Mouse (Mus musculus) heart, embryonic 10.5 days (tissue): ENCODE results near the gene Arpc3. TPM values are rescaled to one million over a fixed set of nuclear protein-coding genes. Genes with fewer than 3 reads are reported as not detected.
A peak's percentile ranks its signal among the peaks of the same experiment; 100 is the strongest.

Source experiments
- DNase-seq: peaks from one replicate; pipeline ENCODE4 v3.0.0-alpha.2; 2017; ENCODE audit warnings: low spot score
- H3K27ac ChIP-seq: fragments of 300-500 bp; sonication (generic); 2 replicates; pipeline ENCODE4 v1.5.1; 2016; ENCODE audit warnings: mild to moderate bottlenecking
- H3K27me3 ChIP-seq: fragments of 300-500 bp; sonication (generic); 2 replicates; pipeline ENCODE4 v1.6.1; 2016; ENCODE audit warnings: mild to moderate bottlenecking; ENCODE audit not compliant: poor library complexity, insufficient read depth, severe bottlenecking
- H3K36me3 ChIP-seq: fragments of 300-500 bp; sonication (generic); 2 replicates; pipeline ENCODE4 v1.6.1; 2016; ENCODE audit warnings: mild to moderate bottlenecking, moderate library complexity
- H3K4me1 ChIP-seq: fragments of 300-500 bp; sonication (generic); 2 replicates; pipeline ENCODE4 v1.6.1; 2016; ENCODE audit warnings: mild to moderate bottlenecking
- H3K4me3 ChIP-seq: fragments of 300-500 bp; sonication (generic); 2 replicates; pipeline ENCODE4 v1.5.1; 2016; ENCODE audit warnings: mild to moderate bottlenecking, moderate library complexity
- H3K9me3 ChIP-seq: fragments of 300-500 bp; sonication (generic); 2 replicates; pipeline ENCODE4 v1.6.1; 2016; ENCODE audit warnings: mild to moderate bottlenecking, moderate library complexity
- WGBS: fragments of 180-500 bp; shearing (Covaris S2); methylation state at CpG from one replicate; pipeline ENCODE4 v1.1.7; 2016; 5-methylcytosine and 5-hydroxymethylcytosine counted together
- polyA plus RNA-seq: library from polyadenylated mRNA; unstranded; fragments of >200 nt; fragmentation: Nextera tagmentation; extraction: Ambion mirVana; gene quantifications from 2 replicates; pipeline ENCODE4 v1.2.1, GENCODE M21; 2016

Gene Arpc3
- 82.8 and 108 TPM in 2 replicates for polyA plus RNA-seq

DNA sequence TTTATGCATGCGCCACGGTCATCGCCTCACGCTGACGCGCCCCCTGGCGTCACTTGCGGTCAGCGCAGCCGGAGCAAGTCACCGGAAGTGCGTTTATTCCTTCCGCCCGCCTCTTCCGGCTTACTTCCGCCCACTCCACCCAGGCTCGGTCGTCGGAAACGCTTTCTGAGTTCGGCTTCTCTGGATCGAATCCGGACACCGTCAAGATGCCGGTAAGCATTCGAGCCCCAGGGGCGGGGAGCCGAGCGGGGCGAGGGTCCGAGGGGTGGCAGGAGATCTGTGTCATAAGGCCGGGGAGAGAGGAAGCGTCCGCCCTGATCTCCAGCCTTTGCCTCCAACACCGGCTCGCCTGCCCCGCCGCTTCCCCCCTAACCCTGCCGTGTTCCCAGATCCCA is at the start of gene Arpc3:
Gene Arpc3 (plus strand): TSS at position 93 of the 395 bp plus-strand sequence.
- Histone ChIP-seq H3K36me3 (peaks cover 14% of the 10 kb centered on the region), H3K9me3 (no peaks in the 10 kb centered on the region), H3K4me1 (peaks cover 9% of the 10 kb centered on the region), H3K4me3 (peak within 1 kb of the TSS; percentile 96), H3K27me3 (no peaks in the 10 kb centered on the region), H3K27ac (peak within 1 kb of the TSS; percentile 90)
- peak; percentile 90 for DNase-seq
- WGBS: under 1% methylated on average over 39 of the region's 39 CpGs

DNA sequence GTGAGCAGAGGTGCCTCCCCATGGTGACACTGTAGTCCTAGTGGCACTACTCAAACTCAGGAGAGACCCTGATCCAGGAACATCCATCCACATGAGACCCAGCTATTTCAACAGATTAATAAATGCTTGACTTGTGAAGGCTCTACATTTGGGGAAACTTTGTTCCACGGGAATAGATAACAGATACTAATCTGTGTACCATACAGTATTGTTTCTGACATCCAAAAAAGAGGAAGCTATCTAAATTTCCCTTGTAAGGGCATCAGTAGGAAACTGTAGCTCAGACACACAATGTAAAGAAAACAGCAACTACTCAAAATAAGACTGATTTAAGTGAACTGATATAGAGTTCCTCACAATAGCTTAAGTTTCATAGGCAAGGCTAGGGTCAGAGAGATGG is 48.8 kb upstream of the Arpc3 start:
- Histone ChIP-seq H3K4me1 (peaks cover 2% of the 10 kb centered on the region; the same call in 1 of the 2 replicates), H3K9me3 (no peaks in the 10 kb centered on the region), H3K36me3 (no peaks in the 10 kb centered on the region), H3K27me3 (no peaks in the 10 kb centered on the region), H3K27ac (no peak overlapping the region), H3K4me3 (no peak overlapping the region)
- 67% methylated on average over 1 of the region's 1 CpGs for WGBS
- DNase-seq: no peak

DNA sequence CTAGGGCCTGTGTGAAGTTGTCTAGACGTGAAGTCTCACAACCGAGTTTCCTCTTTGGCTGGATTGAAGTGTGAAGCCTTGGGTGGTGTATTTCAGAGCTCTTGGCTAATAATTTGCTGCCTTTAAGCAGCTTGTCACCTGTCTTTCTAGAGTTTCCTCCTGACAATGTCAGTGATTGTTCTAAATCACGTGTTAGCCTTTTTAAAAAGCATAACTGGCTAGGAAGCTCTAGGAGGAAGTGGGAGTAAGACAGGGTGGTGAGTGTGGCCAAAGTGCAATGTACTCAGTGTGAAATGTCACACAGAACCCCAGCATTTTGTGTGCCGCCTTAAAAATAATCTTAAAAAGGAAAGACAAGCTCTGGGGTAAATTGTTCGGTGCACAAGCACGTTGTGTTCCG is 47.9 kb upstream of the Arpc3 start:
- WGBS: 52% methylated on average over 7 of the region's 7 CpGs
- H3K4me3 ChIP-seq: no peak overlapping the region
- H3K9me3 ChIP-seq: no peaks in the 10 kb centered on the region
- no peak for DNase-seq
- H3K36me3 ChIP-seq: no peaks in the 10 kb centered on the region
- H3K4me1 ChIP-seq: peaks cover 2% of the 10 kb centered on the region; the same call in 1 of the 2 replicates
- H3K27ac ChIP-seq: no peak overlapping the region
- no peaks in the 10 kb centered on the region for H3K27me3 ChIP-seq

DNA sequence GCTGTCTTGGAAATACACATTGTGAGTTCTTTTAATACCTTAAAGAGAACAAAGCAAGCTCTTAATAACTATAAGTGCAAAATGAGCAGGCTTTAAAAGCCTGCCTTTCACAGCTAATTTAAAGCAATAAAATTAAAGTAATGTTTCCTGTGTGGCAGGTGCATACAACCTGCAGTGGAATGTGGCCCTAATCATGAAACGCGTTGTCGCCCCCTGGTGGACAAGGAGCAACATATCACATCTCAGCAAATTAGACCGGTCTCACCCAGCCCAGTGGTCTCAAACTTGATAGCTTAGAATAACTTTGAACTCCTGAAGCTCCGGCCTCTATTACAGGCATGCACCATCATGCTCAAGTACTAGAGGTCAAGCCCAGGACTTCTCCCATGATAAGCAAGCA is 47.4 kb upstream of the Arpc3 start:
- 6% methylated on average over 5 of the region's 5 CpGs for WGBS
- peaks cover 2% of the 10 kb centered on the region; the same call in 1 of the 2 replicates for H3K4me1 ChIP-seq

DNA sequence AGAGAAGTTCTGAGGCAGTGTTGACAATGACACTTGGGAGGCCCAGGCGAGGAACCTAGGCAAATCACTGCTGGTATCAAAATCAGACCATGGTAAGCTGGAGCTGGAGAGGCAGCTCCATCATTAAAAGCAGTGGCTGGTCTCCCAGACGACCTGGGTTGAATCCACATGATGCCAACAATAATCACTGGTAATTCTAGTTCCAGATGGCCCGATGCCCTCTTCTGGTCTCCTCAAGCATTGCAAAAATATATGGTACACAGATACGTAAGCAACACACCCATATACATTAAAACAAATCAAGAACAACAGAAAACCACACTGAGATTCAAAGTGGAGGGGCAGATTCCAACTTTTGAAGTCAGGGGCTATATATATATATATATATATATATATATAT is 45.9 kb upstream of the Arpc3 start:
- WGBS: 76% methylated on average over 4 of the region's 4 CpGs
- H3K4me3 ChIP-seq: no peak overlapping the region

More for the DNA sequence above, 47.4 kb upstream of the Arpc3 start:
- Histone ChIP-seq H3K4me3 (no peak overlapping the region), H3K27ac (no peak overlapping the region), H3K9me3 (no peaks in the 10 kb centered on the region), H3K27me3 (no peaks in the 10 kb centered on the region), H3K36me3 (no peaks in the 10 kb centered on the region)
- peak; percentile 90 for DNase-seq

DNA sequence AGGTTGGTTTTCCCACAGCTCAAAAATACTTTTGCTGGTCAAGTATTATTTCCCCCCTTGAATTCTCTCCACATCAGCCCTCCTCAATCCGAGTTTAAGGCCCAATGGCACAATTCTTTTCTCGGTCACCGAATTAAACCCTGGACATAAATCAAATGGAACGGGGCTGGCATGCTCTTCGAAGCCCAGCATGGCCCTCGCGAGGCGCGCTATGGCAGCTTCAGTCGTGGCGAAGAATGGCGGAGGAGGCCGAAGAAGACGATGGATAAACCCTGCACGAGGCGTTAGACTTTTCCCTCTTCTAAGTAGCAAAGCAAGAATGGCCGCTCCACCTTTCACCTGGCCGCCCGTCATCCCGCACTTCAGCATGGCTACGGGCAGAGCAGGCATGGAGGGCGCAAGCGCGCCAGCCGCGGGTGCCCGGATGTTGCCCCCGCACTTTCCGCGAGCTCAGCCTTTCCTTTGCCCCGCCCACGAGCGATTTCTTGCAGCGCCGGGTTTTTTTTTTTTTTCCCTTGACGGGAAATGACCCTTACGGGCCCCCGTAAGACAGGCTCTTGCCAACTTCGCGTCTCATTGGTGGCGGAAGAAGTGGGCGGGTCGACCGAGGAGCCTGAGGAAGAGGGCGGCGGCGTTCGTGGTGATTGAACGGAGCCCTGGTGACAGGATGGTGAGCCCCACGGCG is 37.7 kb upstream of the Arpc3 start, which contains the start of the genes Rad9b and Vps29:
Gene Rad9b (minus strand): TSS at position 427 of the 685 bp plus-strand sequence.
Gene Vps29 (plus strand): TSS at position 563 of the 685 bp plus-strand sequence.
- Histone ChIP-seq H3K36me3 (peaks cover 10% of the 10 kb centered on the region), H3K4me1 (peaks cover 13% of the 10 kb centered on the region), H3K9me3 (no peaks in the 10 kb centered on the region), H3K4me3 (peak within 1 kb of the TSS; percentile 95), H3K27ac (peak within 1 kb of the TSS; percentile 96), H3K27me3 (no peaks in the 10 kb centered on the region)
- peak; percentile 99 for DNase-seq
- 2% methylated on average over 51 of the region's 51 CpGs for whole genome bisulfite sequencing

More for the DNA sequence above, 45.9 kb upstream of the Arpc3 start:
- no peaks in the 10 kb centered on the region for H3K27me3 ChIP-seq
- H3K9me3 ChIP-seq: no peaks in the 10 kb centered on the region
- DNase-seq: no peak
- H3K36me3 ChIP-seq: no peaks in the 10 kb centered on the region
- H3K4me1 ChIP-seq: peaks cover 2% of the 10 kb centered on the region; the same call in 1 of the 2 replicates
- no peak overlapping the region for H3K27ac ChIP-seq

DNA sequence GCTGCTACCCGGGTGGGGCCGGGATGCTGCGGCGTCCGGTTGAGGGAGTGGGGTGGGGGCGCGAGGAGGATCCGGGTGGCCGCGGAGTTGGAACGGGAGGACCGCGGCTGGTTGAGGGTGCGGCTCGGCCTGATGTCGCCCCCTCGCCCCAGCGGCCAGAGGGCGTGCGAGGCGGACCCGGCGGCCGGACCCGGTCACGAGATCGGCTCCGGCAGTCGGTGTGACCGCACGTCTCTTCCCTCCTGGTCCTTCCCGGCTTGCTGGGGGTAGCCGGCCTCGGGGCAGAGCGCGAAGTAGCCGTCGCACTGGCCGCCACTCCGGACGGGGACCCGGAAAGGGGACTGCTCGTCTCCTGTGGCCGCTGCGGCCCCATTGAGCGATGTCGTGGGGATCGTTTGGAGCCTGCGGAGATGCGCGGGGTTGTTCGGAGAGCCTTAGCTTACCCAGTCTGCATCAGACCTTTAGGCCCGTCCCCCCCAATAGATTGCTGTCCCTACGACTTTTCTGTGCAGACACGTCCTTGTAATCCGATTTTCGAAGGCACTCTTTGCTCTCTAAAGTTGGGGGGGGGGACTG is 37.1 kb upstream of the Arpc3 start:
- WGBS: under 1% methylated on average over 55 of the region's 57 CpGs
- H3K27me3 ChIP-seq: no peaks in the 10 kb centered on the region

DNA sequence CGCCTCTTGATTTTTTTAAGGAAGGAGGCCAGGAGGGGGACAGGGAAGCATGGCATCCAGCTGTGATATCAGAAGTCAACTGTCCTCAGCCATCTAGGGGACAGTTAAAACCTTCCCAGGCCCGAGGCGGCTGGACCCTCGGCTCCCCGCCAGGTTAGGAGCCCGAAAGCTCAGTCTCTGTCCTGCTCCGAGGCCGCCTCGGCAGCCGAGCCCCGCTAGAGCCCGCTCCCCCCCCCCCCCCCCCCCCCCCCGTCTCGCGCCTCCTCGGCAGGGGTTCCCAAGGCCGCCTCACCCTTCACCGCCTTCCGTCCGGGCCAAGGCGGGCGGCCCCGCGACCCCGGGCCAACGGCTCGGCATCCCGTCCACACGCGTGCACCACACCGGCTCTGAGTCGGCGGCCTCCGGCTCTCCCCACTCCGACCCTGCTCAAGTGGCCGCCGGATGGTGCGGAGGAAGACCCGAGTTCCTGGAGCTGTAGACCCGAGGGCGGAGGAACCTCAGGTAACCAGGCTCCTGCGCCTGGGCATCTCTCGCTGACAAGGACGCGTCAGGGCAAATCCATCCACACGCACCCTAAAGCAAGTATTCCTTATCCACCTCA is 20.0 kb upstream of the Arpc3 start, which contains the start of gene Gpn3:
Gene Gpn3 (plus strand): TSS at position 286 of the 601 bp plus-strand sequence.
- Histone ChIP-seq H3K4me3 (peak within 1 kb of the TSS; percentile 92), H3K9me3 (no peaks in the 10 kb centered on the region), H3K27me3 (no peaks in the 10 kb centered on the region), H3K36me3 (peaks cover 53% of the 10 kb centered on the region), H3K4me1 (peaks cover 17% of the 10 kb centered on the region), H3K27ac (peak within 1 kb of the TSS; percentile 94)
- under 1% methylated on average over 35 of the region's 46 CpGs for WGBS
- DNase-seq: no peak

More for the DNA sequence above, 37.1 kb upstream of the Arpc3 start:
- H3K36me3 ChIP-seq: peaks cover 15% of the 10 kb centered on the region
- no peak for DNase-seq
- H3K27ac ChIP-seq: peak overlapping the region; percentile 96
- peak overlapping the region; percentile 95 for H3K4me3 ChIP-seq
- H3K9me3 ChIP-seq: no peaks in the 10 kb centered on the region
- H3K4me1 ChIP-seq: peaks cover 13% of the 10 kb centered on the region

DNA sequence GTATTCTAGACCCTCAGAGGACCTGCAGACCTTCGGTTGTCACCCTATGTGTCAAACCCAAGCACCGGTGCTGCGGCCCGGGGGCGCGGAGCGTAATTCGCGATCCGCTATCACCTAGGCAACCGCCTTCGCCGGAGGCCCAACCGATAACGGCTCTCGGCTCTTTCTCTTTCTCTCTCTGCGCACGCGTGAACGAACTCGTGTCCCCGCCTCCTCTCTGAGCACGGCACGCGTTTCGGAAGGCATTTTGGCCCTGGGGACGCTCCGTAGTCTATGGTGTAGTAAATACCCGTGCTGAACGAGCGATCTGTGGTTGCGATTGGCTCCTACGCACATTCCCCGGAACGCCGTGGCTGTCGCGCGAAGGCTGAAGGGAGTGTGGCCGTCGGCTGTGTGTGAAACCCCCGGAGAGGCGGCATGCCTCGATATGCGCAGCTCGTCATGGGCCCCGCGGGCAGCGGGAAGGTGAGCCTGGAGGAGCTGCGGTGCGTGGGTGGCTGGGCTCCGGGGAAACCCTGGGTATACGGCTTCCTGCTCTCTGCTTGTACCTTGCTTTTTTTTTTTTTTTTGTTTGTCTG is 19.4 kb upstream of the Arpc3 start, which contains the start of gene Fam216a:
Gene Fam216a (minus strand): TSS at position 173 of the 578 bp plus-strand sequence.
- under 1% methylated on average over 53 of the region's 53 CpGs for WGBS
- peak within 1 kb of the TSS; percentile 92 for H3K4me3 ChIP-seq
- H3K9me3 ChIP-seq: no peaks in the 10 kb centered on the region
- H3K4me1 ChIP-seq: peaks cover 17% of the 10 kb centered on the region
- DNase-seq: peak; percentile 100
- H3K36me3 ChIP-seq: peaks cover 53% of the 10 kb centered on the region
- no peaks in the 10 kb centered on the region for H3K27me3 ChIP-seq
- peak within 1 kb of the TSS; percentile 94 for H3K27ac ChIP-seq

DNA sequence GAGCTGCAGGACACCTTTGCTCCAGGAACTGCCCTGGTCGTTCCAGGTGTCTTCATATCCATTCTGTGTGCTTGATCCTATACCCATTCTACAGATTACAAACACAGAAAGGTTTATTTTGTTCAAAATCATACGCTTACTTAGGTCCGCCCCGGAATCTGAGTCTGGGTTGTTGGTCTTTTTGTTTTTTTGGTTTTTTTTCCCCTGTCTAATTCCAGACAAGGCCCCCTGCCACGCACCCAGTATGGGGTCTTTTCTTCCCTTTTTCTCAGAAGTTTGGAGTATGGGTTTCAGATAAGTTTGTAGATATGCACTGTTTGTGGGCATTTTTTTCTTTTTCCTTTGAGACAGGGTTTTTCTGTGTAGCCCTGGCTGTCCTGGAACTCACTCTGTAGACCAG is 18.8 kb upstream of the Arpc3 start:
- Histone ChIP-seq H3K4me3 (peak overlapping the region; percentile 92), H3K4me1 (peaks cover 17% of the 10 kb centered on the region), H3K36me3 (peaks cover 47% of the 10 kb centered on the region), H3K9me3 (no peaks in the 10 kb centered on the region), H3K27me3 (no peaks in the 10 kb centered on the region), H3K27ac (peak overlapping the region; percentile 94)
- 6% methylated on average over 5 of the region's 5 CpGs for whole genome bisulfite sequencing
- no peak for DNase-seq

DNA sequence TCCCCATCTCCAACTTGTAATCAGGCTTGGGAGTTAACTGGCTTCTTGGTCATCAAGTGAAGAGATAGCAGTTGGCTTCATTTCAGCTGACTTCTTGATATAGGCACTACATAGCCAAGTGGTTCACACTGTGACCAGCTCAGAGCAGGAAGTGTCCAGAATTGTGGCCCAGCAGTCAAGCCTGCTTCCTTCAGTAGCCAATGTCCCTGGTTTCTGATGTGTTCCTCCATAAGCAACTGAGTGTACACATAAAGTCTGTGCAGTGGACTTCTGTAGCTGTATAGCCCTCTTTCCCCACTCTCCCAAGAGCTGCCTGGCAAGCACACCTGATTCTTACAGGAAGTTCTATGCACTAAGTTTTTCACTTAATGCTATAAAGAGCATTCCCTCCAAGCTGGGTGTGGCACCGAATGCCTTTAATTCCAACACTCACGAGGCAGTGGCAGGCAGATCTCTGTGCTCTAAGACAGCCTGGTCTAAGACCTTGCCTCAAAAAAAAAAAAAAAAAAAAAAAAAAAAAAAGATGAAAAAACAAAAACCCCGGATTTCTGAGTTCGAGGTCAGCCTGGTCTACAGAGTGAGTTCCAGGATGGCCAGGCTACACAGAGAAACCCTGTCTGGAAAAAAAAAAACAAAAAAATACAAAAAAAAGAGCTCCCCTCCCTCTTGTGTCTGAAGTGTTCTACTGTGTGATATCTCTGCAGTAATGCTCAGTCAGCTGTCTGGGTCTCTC is 14.4 kb upstream of the Arpc3 start:
- H3K36me3 ChIP-seq: peaks cover 70% of the 10 kb centered on the region
- 83% methylated on average over 4 of the region's 4 CpGs for WGBS
- H3K4me1 ChIP-seq: peaks cover 13% of the 10 kb centered on the region

DNA sequence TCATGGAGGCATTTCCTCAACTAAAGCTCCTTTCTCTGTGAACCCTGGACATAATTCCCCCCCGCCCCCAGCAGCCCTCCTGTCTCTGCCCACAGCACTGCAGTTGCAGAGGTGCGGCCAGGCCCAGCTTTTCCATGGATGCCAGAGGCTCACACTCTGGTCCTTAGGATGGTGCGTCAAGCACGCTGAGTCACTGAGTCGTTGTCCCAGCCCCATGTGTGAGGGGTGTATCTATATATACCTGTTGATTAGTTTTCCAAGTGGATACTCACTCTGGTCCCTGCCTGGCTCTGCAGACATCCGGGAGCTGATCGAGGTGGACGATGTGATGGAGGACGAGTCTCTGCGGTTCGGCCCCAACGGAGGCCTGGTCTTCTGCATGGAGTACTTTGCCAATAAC is 13.5 kb upstream of the Arpc3 start:
- H3K27ac ChIP-seq: no peak overlapping the region
- DNase-seq: no peak
- H3K27me3 ChIP-seq: no peaks in the 10 kb centered on the region
- peaks cover 75% of the 10 kb centered on the region for H3K36me3 ChIP-seq
- H3K4me3 ChIP-seq: no peak overlapping the region
- H3K9me3 ChIP-seq: no peaks in the 10 kb centered on the region
- peaks cover 9% of the 10 kb centered on the region for H3K4me1 ChIP-seq
- 92% methylated on average over 12 of the region's 12 CpGs for WGBS

More for the DNA sequence above, 14.4 kb upstream of the Arpc3 start:
- Histone ChIP-seq H3K4me3 (no peak overlapping the region), H3K27me3 (no peaks in the 10 kb centered on the region), H3K27ac (no peak overlapping the region), H3K9me3 (no peaks in the 10 kb centered on the region)
- DNase-seq: no peak
